Mouse (Mus musculus): ENCODE measurements around the gene Zfp609. TPM values are rescaled to one million over a fixed set of nuclear protein-coding genes. Genes with fewer than 3 reads are reported as not detected.
"Not testable (repeated sequence)": the region's sequence is repeated elsewhere in the genome, so short reads cannot be mapped to it uniquely, and the experiment has no call there.

The Zfp609 gene
- polyA plus RNA-seq, 1 experiment from 2014 or later, result 7.4 TPM

DNA sequence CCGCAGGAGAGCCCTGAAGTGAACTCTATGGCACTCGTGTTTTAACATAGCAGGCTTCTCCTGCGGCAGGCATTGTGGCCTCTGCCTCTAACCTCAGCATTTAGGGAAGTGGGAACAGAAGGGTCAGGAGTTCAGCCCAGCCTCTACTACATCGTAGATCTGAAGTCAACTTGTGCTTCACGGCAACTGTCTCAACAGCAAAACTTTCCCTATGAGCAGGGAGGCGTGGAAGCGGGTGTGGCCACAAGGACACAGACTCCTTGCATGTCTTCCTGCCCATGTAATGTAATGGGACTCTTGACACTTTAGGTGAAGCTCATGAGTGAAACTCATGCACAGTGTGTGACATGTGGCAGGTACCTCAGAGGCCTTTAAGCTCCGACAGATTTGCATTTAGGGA lies 171.8 kb downstream of the Zfp609 start:
- no peaks in the 10 kb centered on the region for H3K36me3 ChIP-seq (ENCODE audit: control insufficient read depth, insufficient read depth, low read length)
- no peak overlapping the region for H3K9ac ChIP-seq (ENCODE audit: low read length)
- ATAC-seq (no peak), DNase-seq (ENCODE audit: low spot score) (no peak)
- H3K4me2 ChIP-seq (ENCODE audit: low read length), result no peak overlapping the region
- no peaks in the 10 kb centered on the region for H3K27me3 ChIP-seq (replicated peaks; ENCODE audit: control insufficient read depth, insufficient read depth, low read length)
- WGBS, result 91% methylated on average over 8 of the region's 8 CpGs
- H3K4me3 ChIP-seq (ENCODE audit: low read depth, low read length), result no peak overlapping the region
- H3K9me3 ChIP-seq (replicated peaks; ENCODE audit: control insufficient read depth, low read length), result no peaks in the 10 kb centered on the region
- no peaks in the 10 kb centered on the region for H3K4me1 ChIP-seq (ENCODE audit: control insufficient read depth, insufficient read depth, low read length)
- H3K27ac ChIP-seq (ENCODE audit: low read depth, low read length), result no peak overlapping the region

- Histone ChIP-seq H3K4me1 (ENCODE audit: control insufficient read depth, insufficient read depth, low read length) (no peaks in the 10 kb centered on the region), H3K4me2 (ENCODE audit: low read length) (no peak overlapping the region), H3K27me3 (replicated peaks; ENCODE audit: control insufficient read depth, insufficient read depth, low read length) (no peaks in the 10 kb centered on the region), H3K9me3 (replicated peaks; ENCODE audit: control insufficient read depth, low read length) (no peaks in the 10 kb centered on the region), H3K36me3 (ENCODE audit: control insufficient read depth, insufficient read depth, low read length) (no peaks in the 10 kb centered on the region), H3K4me3 (ENCODE audit: low read depth, low read length) (no peak overlapping the region), H3K9ac (ENCODE audit: low read length) (no peak overlapping the region), H3K27ac (ENCODE audit: low read depth, low read length) (no peak overlapping the region)
- WGBS, result 80% methylated on average over 3 of the region's 3 CpGs
- ATAC-seq (no peak), DNase-seq (ENCODE audit: low spot score) (no peak)
Measured at GRCm38 (mm10) chr9:65654700-65655237, 172.6 kb downstream of the Zfp609 start.

- H3K4me3 ChIP-seq (ENCODE audit: low read depth, low read length), result no peak overlapping the region
- no peaks in the 10 kb centered on the region for H3K27me3 ChIP-seq (replicated peaks; ENCODE audit: control insufficient read depth, insufficient read depth, low read length)
- no peaks in the 10 kb centered on the region for H3K36me3 ChIP-seq (ENCODE audit: control insufficient read depth, insufficient read depth, low read length)
- no peak overlapping the region for H3K4me2 ChIP-seq (ENCODE audit: low read length)
- ATAC-seq, result no peak
- WGBS, result 93% methylated on average over 4 of the region's 4 CpGs
- no peak for DNase-seq (ENCODE audit: low spot score)
- H3K4me1 ChIP-seq (ENCODE audit: control insufficient read depth, insufficient read depth, low read length), result no peaks in the 10 kb centered on the region
- H3K27ac ChIP-seq (ENCODE audit: low read depth, low read length), result no peak overlapping the region
- no peaks in the 10 kb centered on the region for H3K9me3 ChIP-seq (replicated peaks; ENCODE audit: control insufficient read depth, low read length)
- H3K9ac ChIP-seq (ENCODE audit: low read length), result no peak overlapping the region
Measured at GRCm38 (mm10) chr9:65653741-65654140, 173.6 kb downstream of the Zfp609 start.

GRCm38 (mm10) chr9:65651957-65652356 lies 175.4 kb downstream of the Zfp609 start:
- not testable (repeated sequence) for H3K36me3 ChIP-seq (ENCODE audit: control insufficient read depth, insufficient read depth, low read length); H3K27me3 ChIP-seq (replicated peaks; ENCODE audit: control insufficient read depth, insufficient read depth, low read length); H3K9me3 ChIP-seq (replicated peaks; ENCODE audit: control insufficient read depth, low read length); H3K4me2 ChIP-seq (ENCODE audit: low read length); H3K4me1 ChIP-seq (ENCODE audit: control insufficient read depth, insufficient read depth, low read length); H3K27ac ChIP-seq (ENCODE audit: low read depth, low read length); DNase-seq (ENCODE audit: low spot score); H3K4me3 ChIP-seq (ENCODE audit: low read depth, low read length); H3K9ac ChIP-seq (ENCODE audit: low read length); ATAC-seq
- WGBS, result 96% methylated on average over 1 of the region's 1 CpGs

GRCm38 (mm10) chr9:65649997-65650396 lies 177.4 kb downstream of the Zfp609 start:
- H3K4me1 ChIP-seq (ENCODE audit: control insufficient read depth, insufficient read depth, low read length), result no peaks in the 10 kb centered on the region
- no peak overlapping the region for H3K27ac ChIP-seq (ENCODE audit: low read depth, low read length)
- H3K4me2 ChIP-seq (ENCODE audit: low read length), result no peak overlapping the region
- H3K27me3 ChIP-seq (replicated peaks; ENCODE audit: control insufficient read depth, insufficient read depth, low read length), result no peaks in the 10 kb centered on the region
- no peak for DNase-seq (ENCODE audit: low spot score)
- no peak overlapping the region for H3K9ac ChIP-seq (ENCODE audit: low read length)
- 58% methylated on average over 1 of the region's 1 CpGs for WGBS
- no peak for ATAC-seq
- no peaks in the 10 kb centered on the region for H3K36me3 ChIP-seq (ENCODE audit: control insufficient read depth, insufficient read depth, low read length)
- H3K4me3 ChIP-seq (ENCODE audit: low read depth, low read length), result no peak overlapping the region
- no peaks in the 10 kb centered on the region for H3K9me3 ChIP-seq (replicated peaks; ENCODE audit: control insufficient read depth, low read length)

DNA sequence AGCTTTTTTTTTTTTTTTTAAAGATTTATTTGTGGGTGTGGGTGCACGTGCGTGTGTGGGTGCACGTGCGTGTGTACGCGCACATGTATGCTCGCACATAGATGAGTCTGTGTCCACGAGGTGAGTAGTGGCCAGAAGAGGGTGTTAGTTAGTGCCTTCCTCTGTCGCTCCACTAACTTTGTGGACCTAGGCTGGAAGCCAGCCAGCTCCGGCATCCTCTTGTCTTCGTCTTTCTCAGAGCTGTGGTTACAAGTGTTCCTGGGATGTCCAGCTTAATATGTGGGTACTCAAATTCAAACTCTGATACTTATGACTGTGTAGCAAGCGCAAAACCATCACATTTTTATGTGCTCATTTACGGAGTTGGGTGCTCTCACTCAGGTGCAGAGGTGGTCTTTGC lies 178.6 kb downstream of the Zfp609 start:
- no peak overlapping the region for H3K4me2 ChIP-seq (ENCODE audit: low read length)
- 91% methylated on average over 13 of the region's 13 CpGs for WGBS
- H3K27me3 ChIP-seq (replicated peaks; ENCODE audit: control insufficient read depth, insufficient read depth, low read length), result no peaks in the 10 kb centered on the region
- ATAC-seq, result no peak
- no peak overlapping the region for H3K27ac ChIP-seq (ENCODE audit: low read depth, low read length)
- no peaks in the 10 kb centered on the region for H3K36me3 ChIP-seq (ENCODE audit: control insufficient read depth, insufficient read depth, low read length)
- H3K9ac ChIP-seq (ENCODE audit: low read length), result no peak overlapping the region
- no peak overlapping the region for H3K4me3 ChIP-seq (ENCODE audit: low read depth, low read length)
- no peak for DNase-seq (ENCODE audit: low spot score)
- no peaks in the 10 kb centered on the region for H3K9me3 ChIP-seq (replicated peaks; ENCODE audit: control insufficient read depth, low read length)
- no peaks in the 10 kb centered on the region for H3K4me1 ChIP-seq (ENCODE audit: control insufficient read depth, insufficient read depth, low read length)

- Histone ChIP-seq H3K4me2 (ENCODE audit: low read length) (no peak overlapping the region), H3K9ac (ENCODE audit: low read length) (no peak overlapping the region), H3K27ac (ENCODE audit: low read depth, low read length) (no peak overlapping the region), H3K27me3 (replicated peaks; ENCODE audit: control insufficient read depth, insufficient read depth, low read length) (no peaks in the 10 kb centered on the region), H3K4me3 (ENCODE audit: low read depth, low read length) (no peak overlapping the region), H3K36me3 (ENCODE audit: control insufficient read depth, insufficient read depth, low read length) (no peaks in the 10 kb centered on the region), H3K4me1 (ENCODE audit: control insufficient read depth, insufficient read depth, low read length) (no peaks in the 10 kb centered on the region), H3K9me3 (replicated peaks; ENCODE audit: control insufficient read depth, low read length) (no peaks in the 10 kb centered on the region)
- DNase-seq (ENCODE audit: low spot score) (no peak), ATAC-seq (no peak)
- 92% methylated on average over 2 of the region's 2 CpGs for WGBS
Measured at GRCm38 (mm10) chr9:65646782-65647181, 180.6 kb downstream of the Zfp609 start.

- 64% methylated on average over 3 of the region's 3 CpGs for WGBS
- no peaks in the 10 kb centered on the region for H3K36me3 ChIP-seq (ENCODE audit: control insufficient read depth, insufficient read depth, low read length)
- H3K27ac ChIP-seq (ENCODE audit: low read depth, low read length), result no peak overlapping the region
- H3K4me2 ChIP-seq (ENCODE audit: low read length), result no peak overlapping the region
- no peak for ATAC-seq
- H3K9ac ChIP-seq (ENCODE audit: low read length), result no peak overlapping the region
- H3K27me3 ChIP-seq (replicated peaks; ENCODE audit: control insufficient read depth, insufficient read depth, low read length), result no peaks in the 10 kb centered on the region
- H3K9me3 ChIP-seq (replicated peaks; ENCODE audit: control insufficient read depth, low read length), result no peaks in the 10 kb centered on the region
- H3K4me3 ChIP-seq (ENCODE audit: low read depth, low read length), result no peak overlapping the region
- no peaks in the 10 kb centered on the region for H3K4me1 ChIP-seq (ENCODE audit: control insufficient read depth, insufficient read depth, low read length)
- DNase-seq (ENCODE audit: low spot score), result no peak
Measured at GRCm38 (mm10) chr9:65645984-65646383, 181.4 kb downstream of the Zfp609 start.

GRCm38 (mm10) chr9:65644960-65645359 lies 182.4 kb downstream of the Zfp609 start:
- no peaks in the 10 kb centered on the region for H3K36me3 ChIP-seq (ENCODE audit: control insufficient read depth, insufficient read depth, low read length)
- H3K27ac ChIP-seq (ENCODE audit: low read depth, low read length), result no peak overlapping the region
- H3K4me2 ChIP-seq (ENCODE audit: low read length), result no peak overlapping the region
- H3K9me3 ChIP-seq (replicated peaks; ENCODE audit: control insufficient read depth, low read length), result no peaks in the 10 kb centered on the region
- H3K4me1 ChIP-seq (ENCODE audit: control insufficient read depth, insufficient read depth, low read length), result no peaks in the 10 kb centered on the region
- no peaks in the 10 kb centered on the region for H3K27me3 ChIP-seq (replicated peaks; ENCODE audit: control insufficient read depth, insufficient read depth, low read length)
- no peak for ATAC-seq
- 88% methylated on average over 4 of the region's 4 CpGs for WGBS
- H3K4me3 ChIP-seq (ENCODE audit: low read depth, low read length), result no peak overlapping the region
- no peak overlapping the region for H3K9ac ChIP-seq (ENCODE audit: low read length)
- no peak for DNase-seq (ENCODE audit: low spot score)

All from forebrain, embryonic 14.5 days (tissue).